Mouse (Mus musculus) limb, embryonic 14.5 days (tissue): ENCODE measurements around the gene Tead2. TPM values are rescaled to one million over a fixed set of nuclear protein-coding genes. Genes with fewer than 3 reads are reported as not detected.
A peak's percentile ranks its signal among the peaks of the same experiment; 100 is the strongest.

ENCODE experiments used
- ATAC-seq: fragments of 200-750 bp; cut with Nextera tagmentation; 2 replicates; pipeline ENCODE4 v1.8.0; 2017; ENCODE audit warnings: low read depth, moderate number of reproducible peaks, moderate TSS enrichment; ENCODE audit not compliant: low FRiP score
- DNase-seq: peaks from one replicate; pipeline ENCODE4 v3.0.0-alpha.2; 2015; ENCODE audit warnings: low spot score
- H3K27ac ChIP-seq: fragments of 300-500 bp; sonication (generic); replicated peaks from 2 replicates; pipeline ENCODE4 v1.5.1; 2014; ENCODE audit warnings: low read depth, mild to moderate bottlenecking, low read length, moderate library complexity, mixed read lengths
- H3K27me3 ChIP-seq: fragments of 300-500 bp; sonication (generic); 2 replicates; pipeline ENCODE4 v1.6.1; 2014; ENCODE audit warnings: low read length, mixed read lengths; ENCODE audit not compliant: control insufficient read depth, insufficient read depth
- H3K36me3 ChIP-seq: fragments of 300-500 bp; sonication (generic); 2 replicates; pipeline ENCODE4 v1.6.1; 2014; ENCODE audit warnings: mild to moderate bottlenecking, low read length, moderate library complexity, mixed read lengths; ENCODE audit not compliant: control insufficient read depth, insufficient read depth
- H3K4me1 ChIP-seq: fragments of 300-500 bp; sonication (generic); 2 replicates; pipeline ENCODE4 v1.6.1; 2014; ENCODE audit warnings: antibody characterized with exemption, low read length, mixed read lengths; ENCODE audit not compliant: control insufficient read depth, insufficient read depth
- H3K4me2 ChIP-seq: fragments of 300-500 bp; sonication (generic); replicated peaks from 2 replicates; pipeline ENCODE4 v1.6.1; 2014; ENCODE audit warnings: low read depth, mild to moderate bottlenecking, low read length, moderate library complexity; ENCODE audit not compliant: severe bottlenecking
- H3K4me3 ChIP-seq: fragments of 300-500 bp; sonication (generic); replicated peaks from 2 replicates; pipeline ENCODE4 v1.5.1; 2014; ENCODE audit warnings: low read length
- H3K9ac ChIP-seq: fragments of 300-500 bp; sonication (generic); 2 replicates; pipeline ENCODE4 v1.6.1; 2014; ENCODE audit warnings: mild to moderate bottlenecking, low read depth, low read length, moderate library complexity; ENCODE audit not compliant: severe bottlenecking
- H3K9me3 ChIP-seq: fragments of 300-500 bp; sonication (generic); 2 replicates; pipeline ENCODE4 v1.6.1; 2016; ENCODE audit warnings: low read length; ENCODE audit not compliant: control insufficient read depth
- POLR2A ChIP-seq: fragments of 200-500 bp; IDR thresholded peaks from 2 replicates; pipeline ENCODE4 v1.8.0; 2012; ENCODE audit warnings: inconsistent platforms, mild to moderate bottlenecking, moderate library complexity, borderline replicate concordance; ENCODE audit not compliant: insufficient read depth, insufficient read length; ENCODE audit errors: extremely low read depth
- WGBS: fragments of 180-500 bp; shearing (Covaris S2); extraction: QIAGEN DNeasy Blood & Tissue Kit; methylation state at CpG from one replicate; pipeline ENCODE4 v1.1.7; 2014; 5-methylcytosine and 5-hydroxymethylcytosine counted together
- polyA plus RNA-seq, 2 experiments: library from polyadenylated mRNA; depleted of rRNA in 1 of 2; stranded (reverse) in 1 of 2; unstranded in 1 of 2; fragments of >200 nt; fragmentation: Nextera tagmentation in 1 of 2; extraction: Ambion mirVana in 1 of 2; gene quantifications; 2 replicates each; pipeline versions ENCODE4 v1.2.1 to v1.2.3; 2012 to 2014

Tead2 gene
- polyA plus RNA-seq, 2 experiments = 143 to 450 TPM

DNA sequence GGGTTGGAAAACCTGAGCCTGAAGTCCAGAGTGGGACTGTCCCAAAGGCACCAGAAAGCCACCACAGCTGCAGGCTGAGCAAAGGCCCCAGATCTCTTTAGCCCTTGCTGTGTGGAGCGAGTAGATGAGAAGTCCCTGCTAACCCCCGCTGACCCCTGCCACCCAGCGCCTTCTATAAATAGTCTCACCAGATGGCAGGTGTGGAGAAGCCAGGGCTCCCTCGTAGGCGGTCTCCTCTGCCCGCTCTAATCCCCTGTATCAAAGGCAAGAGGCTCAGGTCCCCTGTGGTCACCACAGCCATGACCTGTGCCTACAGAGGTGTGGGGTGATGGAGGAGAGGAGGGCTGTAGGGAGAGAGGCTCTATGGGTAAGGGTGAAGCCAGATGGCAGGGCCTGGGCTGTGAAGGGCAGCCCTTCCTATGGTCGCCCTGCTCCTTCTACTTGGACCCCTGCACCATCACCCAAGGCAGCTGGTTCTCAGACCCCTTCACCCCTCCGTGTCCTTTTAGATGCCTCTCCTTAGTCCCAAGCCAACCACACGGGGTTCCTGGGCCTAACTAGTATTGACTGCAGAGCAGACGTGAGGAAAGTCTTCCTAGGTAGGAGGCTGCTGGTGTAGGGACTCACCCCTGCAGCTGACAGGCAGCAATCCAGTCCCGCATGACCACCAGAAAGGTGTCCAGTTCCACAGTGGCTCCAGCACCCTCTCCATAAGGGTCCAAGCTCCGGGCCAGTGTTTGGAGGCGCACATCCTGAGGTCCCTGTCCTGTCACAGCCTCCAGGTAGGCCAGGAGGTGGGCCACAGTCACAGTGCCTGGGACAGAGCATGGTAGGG, 20.0 kb upstream of the Tead2 start:
- 49% methylated on average over 13 of the region's 13 CpGs for WGBS
- Histone ChIP-seq H3K27me3 (no peaks in the 10 kb centered on the region), H3K4me3 (no peak overlapping the region), H3K9ac (no peak overlapping the region), H3K27ac (no peak overlapping the region), H3K4me1 (peaks cover 4% of the 10 kb centered on the region), H3K4me2 (no peak overlapping the region), H3K9me3 (no peaks in the 10 kb centered on the region), H3K36me3 (no peaks in the 10 kb centered on the region)
- no peak for DNase-seq
- no peak for TF ChIP-seq POLR2A
- ATAC-seq = no peak

DNA sequence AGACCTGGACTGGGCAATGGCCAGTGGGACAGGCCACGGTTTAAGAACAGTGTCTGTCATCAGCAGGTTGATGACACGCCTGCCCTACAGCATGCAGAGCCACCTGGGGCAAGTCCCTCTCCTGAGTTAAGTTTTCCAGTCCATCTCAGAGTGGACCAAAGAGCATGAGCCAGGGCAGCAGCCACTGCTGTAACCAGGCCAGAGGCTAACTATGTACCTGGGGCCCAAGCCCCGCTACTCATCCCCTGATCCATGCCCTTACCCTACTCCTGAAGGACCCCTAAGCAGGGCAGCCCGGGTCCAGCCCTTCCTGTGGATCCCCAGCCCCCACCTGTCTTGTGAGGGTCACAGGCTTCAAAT, 19.4 kb upstream of the Tead2 start:
- Histone ChIP-seq H3K4me3 (no peak overlapping the region), H3K9ac (no peak overlapping the region), H3K36me3 (no peaks in the 10 kb centered on the region), H3K4me2 (no peak overlapping the region), H3K27me3 (no peaks in the 10 kb centered on the region), H3K9me3 (no peaks in the 10 kb centered on the region), H3K4me1 (peaks cover 4% of the 10 kb centered on the region), H3K27ac (no peak overlapping the region)
- ATAC-seq (no peak), DNase-seq (no peak)
- WGBS = 85% methylated on average over 4 of the region's 4 CpGs
- no peak for TF ChIP-seq POLR2A

DNA sequence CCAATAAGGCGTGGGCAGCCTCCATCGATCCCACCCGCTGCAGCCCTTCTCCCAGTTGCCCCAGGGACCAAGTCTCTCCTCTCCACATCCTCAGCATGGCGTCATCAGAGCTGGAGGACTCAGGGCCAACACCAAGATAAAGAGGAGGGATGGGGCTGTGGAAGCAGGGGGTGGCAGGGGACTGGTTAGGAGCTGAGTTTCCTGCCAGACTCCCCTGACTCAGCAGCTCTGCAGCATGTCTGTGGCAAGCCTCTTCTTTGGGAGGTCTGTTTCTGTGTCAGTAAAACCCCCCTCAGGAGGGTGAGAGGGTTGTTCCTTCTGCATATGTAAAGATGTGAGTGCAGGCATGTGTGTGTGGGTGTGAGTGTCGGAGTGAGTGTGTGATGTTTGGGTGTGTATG, 18.6 kb upstream of the Tead2 start:
- Histone ChIP-seq H3K4me3 (no peak overlapping the region), H3K4me1 (peaks cover 3% of the 10 kb centered on the region), H3K27ac (no peak overlapping the region), H3K9ac (no peak overlapping the region), H3K36me3 (no peaks in the 10 kb centered on the region), H3K27me3 (no peaks in the 10 kb centered on the region), H3K9me3 (no peaks in the 10 kb centered on the region), H3K4me2 (no peak overlapping the region)
- ATAC-seq (no peak), DNase-seq (no peak)
- no peak for TF ChIP-seq POLR2A
- WGBS = 66% methylated on average over 4 of the region's 5 CpGs

DNA sequence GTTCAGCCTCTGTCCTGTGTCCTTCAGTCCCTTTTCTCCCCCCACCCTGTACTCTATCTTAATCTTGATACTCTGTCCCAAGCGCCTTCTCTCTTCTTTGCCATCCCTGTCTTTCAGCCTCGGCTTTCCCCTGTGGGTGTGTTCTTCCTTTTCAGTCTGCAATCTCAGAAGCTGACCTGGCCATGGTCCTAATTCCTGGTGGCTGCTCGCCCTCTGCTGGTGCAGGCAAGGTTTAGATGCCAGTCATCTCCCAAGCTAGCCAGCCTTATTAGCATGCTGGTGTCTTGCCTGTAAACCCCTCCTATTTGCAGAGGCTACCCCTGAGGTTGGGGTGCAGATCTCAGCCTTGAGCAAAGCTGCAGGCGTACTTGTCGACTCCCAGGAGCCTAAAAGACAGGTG, 17.1 kb upstream of the Tead2 start:
- Histone ChIP-seq H3K9me3 (no peaks in the 10 kb centered on the region), H3K4me2 (no peak overlapping the region), H3K9ac (no peak overlapping the region), H3K27ac (no peak overlapping the region), H3K4me1 (no peaks in the 10 kb centered on the region), H3K27me3 (no peaks in the 10 kb centered on the region), H3K4me3 (no peak overlapping the region), H3K36me3 (no peaks in the 10 kb centered on the region)
- DNase-seq = peak; percentile 65
- WGBS = 18% methylated on average over 5 of the region's 5 CpGs
- TF ChIP-seq POLR2A = no peak
- ATAC-seq = peak; percentile 51; the same call in 1 of the 2 replicates

DNA sequence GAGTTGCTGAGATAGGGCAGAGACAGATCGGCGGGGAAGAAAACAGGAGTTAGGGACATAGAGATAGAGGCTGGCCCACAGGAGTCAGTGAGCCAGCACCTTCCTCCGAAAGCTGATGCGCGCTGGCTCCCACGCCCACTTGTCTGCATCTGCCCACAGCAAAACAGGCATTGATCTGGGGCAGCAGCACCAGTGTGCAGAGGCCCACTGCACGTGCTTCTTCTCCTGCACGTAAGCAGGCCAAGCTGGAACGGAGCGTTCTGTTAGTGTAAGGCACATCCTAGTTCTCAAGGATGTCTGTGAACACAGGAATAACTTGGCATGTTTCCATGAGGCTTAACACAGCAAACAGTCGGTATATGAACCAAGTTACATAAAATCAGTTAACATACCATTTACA, 16.6 kb upstream of the Tead2 start:
- DNase-seq (no peak), ATAC-seq (no peak)
- H3K9ac ChIP-seq = no peak overlapping the region
- H3K36me3 ChIP-seq = no peaks in the 10 kb centered on the region
- no peaks in the 10 kb centered on the region for H3K4me1 ChIP-seq
- H3K27me3 ChIP-seq = no peaks in the 10 kb centered on the region
- no peak overlapping the region for H3K4me3 ChIP-seq
- H3K27ac ChIP-seq = no peak overlapping the region
- H3K4me2 ChIP-seq = no peak overlapping the region
- 81% methylated on average over 11 of the region's 11 CpGs for WGBS
- H3K9me3 ChIP-seq = no peaks in the 10 kb centered on the region
- TF ChIP-seq POLR2A = no peak
